ENCODE assay signal across 22 mouse cellular contexts in genomic region chr10:111255228-111255627, GRCm38 (mm10). TPM values are rescaled to one million over a fixed set of nuclear protein-coding genes. Genes with fewer than 3 reads are reported as not detected.
DNase-seq lines count a peak whose midpoint lies in the region; ATAC-seq lines count a peak whose summit lies in the region.
"Had no signal": no experiment of that assay in that cellular context is flagged by ENCODE, and none has a peak within 500 bp of the region (broad histone marks: within the 10 kb centered on the region; RNA-seq: fewer than 3 reads in every experiment).

No protein-coding gene starts in this region.

- DNase-seq in frontal cortex, adult 2 months (ENCODE audit: extremely low spot score in 1 of 2, low spot score in 1 of 2) = peak; percentile 42 to 63
- DNase-seq in frontal cortex, postnatal 25 days (ENCODE audit: low spot score in 2 of 2) = no peak
- DNase-seq in left cerebral cortex, adult 18-20 months (ENCODE audit: low spot score in 2 of 2) = peak; percentile 51 to 69
- DNase-seq in left cerebral cortex, postnatal 10 days (ENCODE audit: extremely low spot score in 1 of 2, low spot score in 2 of 2) = no peak
- peak; percentile 41 to 49 for DNase-seq in right cerebral cortex, postnatal 36 days (ENCODE audit: low spot score in 2 of 2)
- no peak for DNase-seq in right cerebral cortex, postnatal 14 days
- DNase-seq: adrenal gland, adult 8-10 months; cerebellum, adult 8-10 months; cerebellum, postnatal 36 days; gastrocnemius, postnatal 14 days; heart, adult 18-20 months; heart, postnatal 10 days; kidney, adult 18-20 months; kidney, postnatal 25 days; liver, embryonic 13.5 days; lung, adult 18-20 months; lung, postnatal 4 days; thymus, postnatal 4 days had no signal

- intact Hi-C loops in left cerebral cortex, postnatal 10 days (cut with DNase I) = no loop called here

- no peak for ATAC-seq in granulocyte monocyte progenitor cell, adult 5-6 weeks (replicated peaks; ENCODE audit: poor library complexity, severe bottlenecking)
- ATAC-seq: forebrain, embryonic 13.5 days; inflammation-experienced regulatory T-cells, adult 6 months; lung, postnatal 0 days had no signal

RNA-seq across cellular contexts. Expression of gene Bbs10, which starts 43.3 kb away (rescaled TPM):
- polyA plus RNA-seq in frontal cortex, adult 2 months (2012; rRNA removed) = 3.8 and 4.4 TPM in 2 replicates
- 1 to 10 TPM; 4.4 to 6.4 TPM for total RNA-seq in left cerebral cortex, adult 18-20 months (2021)
- 1 to 10 TPM; 3.7 to 4.2 TPM for total RNA-seq in left cerebral cortex, postnatal 10 days (2021)
- total RNA-seq in granulocyte monocyte progenitor cell, adult 5-6 weeks (2014; fragmentation: Nextera tagmentation) = 1.7 and 2.5 TPM in 2 replicates
- total RNA-seq in granulocyte monocyte progenitor cell, adult 5-6 weeks (2017) = 4.3 and 5.3 TPM in 2 replicates

Comparison
In these comparisons a context has a peak if more than half of its experiments do, and no peak if none do; other contexts are left out.
1. DNase-seq: peak in frontal cortex, adult 2 months (2 of 2), left cerebral cortex, adult 18-20 months (2 of 2) and right cerebral cortex, postnatal 36 days (2 of 2); none in frontal cortex, postnatal 25 days (0 of 2), left cerebral cortex, postnatal 10 days (0 of 2) and right cerebral cortex, postnatal 14 days (single experiment).